Mouse (Mus musculus) liver, embryonic 16.5 days (tissue): ENCODE measurements at regions not wholly inside any gene's neighbourhood (a gene's known extent, or its start where the extent isn't known, plus 50 kb on each side); places are given as distances from the start of the nearest gene placed in this dataset.

Source experiments
- ATAC-seq: fragments of 200-750 bp; cut with Nextera tagmentation; 2 replicates; pipeline ENCODE4 v1.8.0; 2017; ENCODE audit warnings: low read depth, mild to moderate bottlenecking, moderate number of reproducible peaks, moderate library complexity
- H3K27ac ChIP-seq: fragments of 300-500 bp; sonication (generic); 2 replicates; pipeline ENCODE4 v1.5.1; 2014; ENCODE audit warnings: mild to moderate bottlenecking, low read length
- H3K27me3 ChIP-seq: fragments of 300-500 bp; sonication (generic); 2 replicates; pipeline ENCODE4 v1.6.1; 2014; ENCODE audit warnings: low read depth, low read length, mixed read lengths; ENCODE audit not compliant: control insufficient read depth, insufficient read depth
- H3K36me3 ChIP-seq: fragments of 300-500 bp; sonication (generic); 2 replicates; pipeline ENCODE4 v1.6.1; 2014; ENCODE audit warnings: mild to moderate bottlenecking; ENCODE audit not compliant: control insufficient read depth, insufficient read depth
- H3K4me1 ChIP-seq: fragments of 300-500 bp; sonication (generic); 2 replicates; pipeline ENCODE4 v1.6.1; 2014; ENCODE audit warnings: low read depth, low read length, mixed read lengths; ENCODE audit not compliant: control insufficient read depth
- H3K4me2 ChIP-seq: fragments of 300-500 bp; sonication (generic); 2 replicates; pipeline ENCODE4 v1.6.1; 2014; ENCODE audit warnings: low read depth, low read length, mixed read lengths
- H3K4me3 ChIP-seq: fragments of 300-500 bp; sonication (generic); 2 replicates; pipeline ENCODE4 v1.5.1; 2014; ENCODE audit warnings: low read depth, mild to moderate bottlenecking, low read length
- H3K9ac ChIP-seq: fragments of 300-500 bp; sonication (generic); 2 replicates; pipeline ENCODE4 v1.6.1; 2014; ENCODE audit warnings: low read depth, low read length
- H3K9me3 ChIP-seq: fragments of 300-500 bp; sonication (generic); replicated peaks from 2 replicates; pipeline ENCODE4 v1.6.1; 2016; ENCODE audit warnings: low read length; ENCODE audit not compliant: control insufficient read depth
- WGBS: fragments of 180-500 bp; shearing (Covaris S2); extraction: QIAGEN DNeasy Blood & Tissue Kit; methylation state at CpG from one replicate; pipeline ENCODE4 v1.1.7; 2014; ENCODE audit not compliant: insufficient replicate concordance; 5-methylcytosine and 5-hydroxymethylcytosine counted together

DNA sequence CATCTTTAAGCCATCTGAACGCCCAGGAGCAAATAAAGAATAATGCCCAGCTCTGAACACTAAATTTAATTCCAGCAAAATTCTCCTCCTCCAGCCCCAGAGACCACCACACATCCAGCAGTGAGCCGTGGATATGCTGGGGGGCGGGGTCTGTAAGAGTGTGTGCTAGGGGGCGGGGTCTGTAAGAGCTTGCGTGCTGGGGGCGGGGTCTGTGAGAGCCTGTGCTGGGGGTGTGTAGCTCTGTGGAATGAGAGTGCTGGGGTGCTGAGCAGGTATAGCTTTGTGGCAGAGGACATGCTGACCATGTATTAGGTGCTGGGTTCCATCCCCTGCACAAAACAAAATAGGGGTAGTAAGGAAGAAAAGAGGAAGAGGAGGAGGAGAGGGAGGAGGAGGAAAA, 91.1 kb upstream of the Slc45a1 start:
- no peaks in the 10 kb centered on the region for H3K27me3 ChIP-seq
- H3K4me2 ChIP-seq, result no peak overlapping the region
- no peaks in the 10 kb centered on the region for H3K9me3 ChIP-seq
- H3K36me3 ChIP-seq, result no peaks in the 10 kb centered on the region
- H3K27ac ChIP-seq, result no peak overlapping the region
- WGBS, result 15% methylated on average over 6 of the region's 6 CpGs
- no peak for ATAC-seq
- H3K4me1 ChIP-seq, result peaks cover 5% of the 10 kb centered on the region; the same call in 1 of the 2 replicates
- no peak overlapping the region for H3K9ac ChIP-seq
- no peak overlapping the region for H3K4me3 ChIP-seq

GRCm38 (mm10) chr4:150741810-150742209, 89.8 kb upstream of the Slc45a1 start:
- no peaks in the 10 kb centered on the region for H3K27me3 ChIP-seq
- H3K9me3 ChIP-seq, result no peaks in the 10 kb centered on the region
- H3K9ac ChIP-seq, result no peak overlapping the region
- no peaks in the 10 kb centered on the region for H3K36me3 ChIP-seq
- peaks cover 5% of the 10 kb centered on the region; the same call in 1 of the 2 replicates for H3K4me1 ChIP-seq
- WGBS, result 68% methylated on average over 4 of the region's 4 CpGs
- ATAC-seq, result no peak
- no peak overlapping the region for H3K27ac ChIP-seq
- no peak overlapping the region for H3K4me2 ChIP-seq
- H3K4me3 ChIP-seq, result no peak overlapping the region

GRCm38 (mm10) chr4:150740167-150740566, 88.2 kb upstream of the Slc45a1 start:
- WGBS, result 55% methylated on average over 8 of the region's 8 CpGs
- no peaks in the 10 kb centered on the region for H3K36me3 ChIP-seq
- ATAC-seq, result no peak

DNA sequence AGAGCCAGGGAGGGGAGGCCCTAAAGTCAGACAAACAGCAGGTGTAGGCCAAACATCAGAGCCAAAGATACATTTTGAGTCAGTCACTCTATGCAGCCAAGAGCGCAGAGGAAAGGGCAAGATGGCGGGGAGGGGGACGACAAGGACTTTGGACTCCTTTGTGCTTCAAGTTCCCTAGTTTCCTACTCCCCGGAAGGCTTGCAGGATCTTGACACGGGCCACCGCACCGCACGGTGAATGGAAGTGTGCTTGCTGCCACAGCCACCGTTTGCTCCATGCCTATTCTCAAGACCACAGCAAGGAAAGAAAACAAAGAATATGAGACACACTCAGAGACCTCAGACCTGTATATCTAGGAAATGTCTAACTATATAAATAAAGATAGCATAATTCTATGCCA, 86.8 kb upstream of the Slc45a1 start:
- Histone ChIP-seq H3K4me3 (no peak overlapping the region), H3K9me3 (no peaks in the 10 kb centered on the region), H3K9ac (no peak overlapping the region), H3K4me2 (no peak overlapping the region), H3K27ac (no peak overlapping the region), H3K4me1 (peaks cover 2% of the 10 kb centered on the region; the same call in 1 of the 2 replicates), H3K36me3 (no peaks in the 10 kb centered on the region), H3K27me3 (no peaks in the 10 kb centered on the region)
- WGBS, result 77% methylated on average over 9 of the region's 9 CpGs
- no peak for ATAC-seq

More at GRCm38 (mm10) chr4:150740167-150740566, 88.2 kb upstream of the Slc45a1 start:
- Histone ChIP-seq H3K27ac (no peak overlapping the region), H3K27me3 (no peaks in the 10 kb centered on the region), H3K9ac (no peak overlapping the region), H3K9me3 (no peaks in the 10 kb centered on the region), H3K4me1 (peaks cover 2% of the 10 kb centered on the region; the same call in 1 of the 2 replicates), H3K4me3 (no peak overlapping the region), H3K4me2 (no peak overlapping the region)

DNA sequence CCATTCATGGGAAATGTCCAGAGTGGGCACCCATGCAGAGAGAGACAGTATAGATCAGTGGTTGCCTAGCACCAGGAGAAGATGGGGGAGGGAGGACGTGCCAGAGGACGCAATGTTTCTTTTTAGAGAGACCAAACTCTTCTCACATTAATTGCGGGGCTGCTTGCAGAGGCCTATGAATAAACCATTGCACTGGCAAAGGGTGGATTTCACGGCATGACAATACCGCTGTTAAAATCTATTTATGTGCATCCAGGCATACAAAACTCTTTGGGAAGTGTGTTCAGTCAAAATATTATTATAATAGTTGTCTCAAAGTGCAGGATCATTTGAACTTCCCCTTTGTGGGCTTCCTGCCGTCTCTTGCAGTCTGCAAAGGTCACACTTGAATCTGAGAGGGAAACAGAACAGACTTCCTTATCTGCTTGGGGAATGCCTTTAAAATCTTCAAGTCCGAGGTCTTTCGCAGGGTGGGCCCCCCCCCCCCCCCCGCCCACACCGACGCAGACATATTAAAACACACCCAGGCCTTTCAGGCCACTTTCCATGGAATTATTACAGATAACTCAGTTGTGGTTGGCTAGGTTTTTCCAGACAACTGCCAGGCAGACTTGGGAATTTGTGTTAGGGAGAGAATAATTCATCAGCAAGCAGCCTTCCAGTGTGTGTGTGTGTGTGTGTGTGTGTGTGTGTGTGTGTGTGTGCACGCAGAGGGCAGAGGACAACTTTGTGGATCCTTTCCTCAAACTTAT, 78.3 kb upstream of the Slc45a1 start:
- Histone ChIP-seq H3K4me2 (no peak overlapping the region), H3K27me3 (no peaks in the 10 kb centered on the region), H3K4me3 (no peak overlapping the region), H3K36me3 (no peaks in the 10 kb centered on the region), H3K9ac (no peak overlapping the region), H3K4me1 (no peaks in the 10 kb centered on the region; the same call in 1 of the 2 replicates), H3K27ac (no peak overlapping the region), H3K9me3 (no peaks in the 10 kb centered on the region; the same call in 1 of the 2 replicates)
- no peak; the same call in 1 of the 2 replicates for ATAC-seq
- WGBS, result 8% methylated on average over 10 of the region's 12 CpGs

GRCm38 (mm10) chr4:150726539-150726938, 74.6 kb upstream of the Slc45a1 start:
- no peaks in the 10 kb centered on the region; the same call in 1 of the 2 replicates for H3K4me1 ChIP-seq
- 43% methylated on average over 4 of the region's 4 CpGs for WGBS
- no peaks in the 10 kb centered on the region for H3K27me3 ChIP-seq
- H3K27ac ChIP-seq, result no peak overlapping the region
- no peaks in the 10 kb centered on the region for H3K36me3 ChIP-seq
- no peaks in the 10 kb centered on the region for H3K9me3 ChIP-seq
- no peak overlapping the region for H3K4me2 ChIP-seq
- ATAC-seq, result no peak
- no peak overlapping the region for H3K4me3 ChIP-seq
- H3K9ac ChIP-seq, result no peak overlapping the region

DNA sequence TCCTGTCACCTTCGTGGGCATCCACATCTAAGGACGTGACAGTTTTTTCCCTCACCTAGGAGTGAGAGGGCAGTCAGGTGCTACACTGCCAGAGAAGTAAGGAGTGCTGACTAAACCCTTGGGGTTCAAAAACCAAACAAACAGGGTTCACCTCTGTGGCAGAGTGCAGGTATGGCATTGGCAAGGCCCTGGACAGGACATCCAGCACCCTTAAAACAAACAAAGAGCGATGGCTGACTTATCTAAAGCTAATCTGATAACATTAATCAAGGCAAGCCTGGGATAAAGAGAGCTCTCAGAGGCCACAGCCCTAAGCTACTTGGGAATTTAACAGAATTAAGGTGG, 74.1 kb upstream of the Slc45a1 start:
- H3K4me3 ChIP-seq, result no peak overlapping the region

DNA sequence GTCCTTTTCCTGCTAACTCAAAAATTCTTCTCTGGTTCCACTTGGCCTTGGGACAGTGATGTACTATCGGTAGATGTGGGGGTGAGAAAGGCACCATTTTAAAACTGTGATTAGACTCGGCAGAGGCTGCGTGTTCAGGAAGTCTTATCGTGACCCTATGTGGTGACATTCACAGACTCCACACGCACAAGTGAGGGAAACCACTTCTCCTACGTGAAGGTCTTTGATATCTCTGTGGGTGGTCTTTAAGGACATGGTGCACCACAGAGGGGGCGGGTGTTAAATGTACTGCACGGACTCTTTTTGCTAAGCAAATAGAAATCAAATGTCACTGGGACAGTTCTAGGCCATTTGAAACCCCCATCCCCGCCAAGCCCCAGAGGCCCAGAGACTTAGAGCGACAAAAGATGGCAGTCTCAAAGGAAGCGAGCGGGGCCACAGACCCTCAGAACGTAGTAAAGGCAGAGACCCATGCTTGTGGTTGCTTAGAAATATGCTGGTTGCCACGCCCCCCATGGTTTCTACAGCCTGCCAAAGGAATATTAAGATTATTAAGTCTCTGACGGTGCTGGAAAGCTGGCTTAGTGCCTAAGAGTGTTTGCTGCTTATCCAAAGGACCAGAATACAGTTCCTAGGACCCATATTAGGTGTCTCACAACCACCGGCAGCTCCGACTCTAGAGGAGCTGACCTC, 73.6 kb upstream of the Slc45a1 start:
- 47% methylated on average over 17 of the region's 17 CpGs for WGBS
- Histone ChIP-seq H3K4me3 (no peak overlapping the region), H3K27me3 (no peaks in the 10 kb centered on the region), H3K36me3 (no peaks in the 10 kb centered on the region), H3K27ac (no peak overlapping the region), H3K4me1 (no peaks in the 10 kb centered on the region; the same call in 1 of the 2 replicates), H3K9me3 (no peaks in the 10 kb centered on the region), H3K9ac (no peak overlapping the region), H3K4me2 (no peak overlapping the region)
- no peak for ATAC-seq

More for the DNA sequence above, 74.1 kb upstream of the Slc45a1 start:
- H3K27ac ChIP-seq, result no peak overlapping the region
- H3K27me3 ChIP-seq, result no peaks in the 10 kb centered on the region
- H3K9ac ChIP-seq, result no peak overlapping the region
- ATAC-seq, result no peak
- WGBS, result 74% methylated on average over 3 of the region's 3 CpGs
- H3K36me3 ChIP-seq, result no peaks in the 10 kb centered on the region
- H3K4me1 ChIP-seq, result no peaks in the 10 kb centered on the region; the same call in 1 of the 2 replicates
- no peak overlapping the region for H3K4me2 ChIP-seq
- no peaks in the 10 kb centered on the region for H3K9me3 ChIP-seq

DNA sequence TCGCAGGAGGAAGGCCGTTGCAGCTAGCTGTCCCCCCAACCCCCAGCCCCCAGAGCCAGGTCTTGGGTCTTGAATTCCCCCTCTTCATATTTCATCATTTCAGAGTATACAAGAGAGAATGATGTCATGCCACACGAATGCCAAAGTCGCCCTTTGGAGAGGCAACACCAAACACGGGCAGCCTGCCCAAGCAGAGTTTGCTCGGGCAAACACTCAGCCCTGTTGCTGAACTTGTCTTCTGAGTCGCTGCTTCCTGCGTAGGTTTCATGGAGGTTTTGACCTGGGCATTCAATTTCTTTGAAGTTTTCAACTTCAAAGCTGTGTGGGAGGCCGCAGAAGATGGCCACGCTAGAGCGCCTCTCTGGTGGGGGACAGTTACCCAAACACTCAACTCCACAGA, 72.8 kb upstream of the Slc45a1 start:
- ATAC-seq, result no peak
- Histone ChIP-seq H3K27ac (no peak overlapping the region), H3K9ac (no peak overlapping the region), H3K4me3 (no peak overlapping the region), H3K36me3 (no peaks in the 10 kb centered on the region), H3K27me3 (no peaks in the 10 kb centered on the region), H3K4me1 (no peaks in the 10 kb centered on the region; the same call in 1 of the 2 replicates), H3K4me2 (no peak overlapping the region), H3K9me3 (no peaks in the 10 kb centered on the region)
- 67% methylated on average over 11 of the region's 11 CpGs for WGBS
